Mouse (Mus musculus): ENCODE measurements around the gene Sun5. TPM values are rescaled to one million over a fixed set of nuclear protein-coding genes. Genes with fewer than 3 reads are reported as not detected.
A peak's percentile ranks its signal among the peaks of the same experiment; 100 is the strongest.
"Not testable (repeated sequence)": the region's sequence is repeated elsewhere in the genome, so short reads cannot be mapped to it uniquely, and the experiment has no call there.

Sun5 gene
- total RNA-seq (2021), result not detected
- long read RNA-seq, experiment 1, result 0 reads
- long read RNA-seq, experiment 2, result 0 reads

DNA sequence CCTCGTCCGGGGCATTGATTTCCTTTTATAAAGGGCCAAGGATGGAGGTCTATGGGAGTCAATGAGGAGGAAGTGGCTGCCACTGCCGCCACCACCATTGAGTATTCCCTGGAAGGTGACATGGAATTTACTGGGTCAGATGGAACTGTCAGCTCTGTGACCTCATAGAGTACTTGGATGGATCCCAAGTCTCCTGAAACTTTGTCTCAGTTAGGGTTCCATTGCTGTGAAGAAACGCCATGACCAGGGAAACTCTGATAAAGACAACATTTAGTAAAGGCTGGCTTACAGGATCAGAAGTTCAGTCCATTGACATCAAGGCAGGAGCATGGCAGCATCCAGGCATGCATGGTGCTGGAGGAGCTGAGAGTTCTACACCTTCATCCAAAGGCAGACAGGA is at the start of gene Sun5:
Sun5 (minus strand) TSS at position 101 of the 400 bp plus-strand sequence.
- DNase-seq (ENCODE audit: low spot score in 2 of 2), result no peak

GRCm38 (mm10) chr2:153917930-153918329 is 47.0 kb upstream of the Sun5 start, which contains the start of gene Bpifb3:
TSS of gene Bpifb3 (plus strand) at chr2:153918230.
- DNase-seq (ENCODE audit: low spot score in 2 of 2), result no peak

GRCm38 (mm10) chr2:153914151-153914550 is 43.3 kb upstream of the Sun5 start:
- DNase-seq (ENCODE audit: low spot score in 2 of 2), result peak; percentile 58 to 74

DNA sequence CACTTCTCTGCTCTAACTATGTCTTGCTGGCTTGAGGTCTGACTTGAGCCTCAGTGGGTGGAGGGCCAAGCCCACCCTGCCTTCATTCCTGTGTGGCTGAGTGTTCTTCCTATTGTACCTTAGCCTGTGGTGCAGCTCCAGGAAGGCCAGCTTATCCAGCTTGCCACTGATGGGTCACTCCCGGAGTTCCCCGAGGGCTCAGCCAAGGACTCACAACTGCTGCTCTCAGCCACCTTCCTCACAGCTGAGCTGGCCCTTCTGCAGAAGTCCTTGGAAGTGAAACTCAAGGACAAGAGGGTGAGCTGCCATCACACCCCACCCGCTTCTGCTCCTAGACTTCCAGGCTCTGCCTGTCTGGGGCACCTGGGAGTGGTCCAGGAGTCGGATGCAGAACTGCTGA is 35.7 kb upstream of the Sun5 start:
- DNase-seq (ENCODE audit: low spot score in 2 of 2), result peak in 1 of 2 experiments; percentile 34

GRCm38 (mm10) chr2:153902726-153903125 is 31.8 kb upstream of the Sun5 start:
- DNase-seq (ENCODE audit: low spot score in 2 of 2), result no peak

DNA sequence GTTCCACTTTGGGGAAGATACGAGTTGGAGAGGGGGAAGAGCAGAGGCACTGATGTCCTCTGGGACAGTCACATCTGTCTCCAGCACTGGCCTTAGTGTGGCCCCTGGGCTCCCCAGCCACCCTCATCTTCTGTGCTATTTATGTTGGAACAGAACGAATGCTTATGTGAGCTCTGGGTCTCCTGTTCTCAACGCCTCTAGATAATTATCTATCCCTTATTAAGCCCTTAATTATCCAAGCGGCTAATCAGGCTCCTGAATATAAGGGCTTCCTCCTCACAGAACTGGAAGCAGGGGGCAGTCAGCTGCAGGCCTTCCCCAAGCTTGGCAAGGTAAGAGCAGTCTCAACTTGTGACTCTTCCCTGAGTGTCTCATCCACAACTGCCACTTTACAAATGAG is 29.2 kb upstream of the Sun5 start, which contains the start of gene Bpifb6:
Bpifb6 (plus strand) TSS at position 301 of the 400 bp plus-strand sequence.
- no peak for DNase-seq (ENCODE audit: low spot score in 2 of 2)

DNA sequence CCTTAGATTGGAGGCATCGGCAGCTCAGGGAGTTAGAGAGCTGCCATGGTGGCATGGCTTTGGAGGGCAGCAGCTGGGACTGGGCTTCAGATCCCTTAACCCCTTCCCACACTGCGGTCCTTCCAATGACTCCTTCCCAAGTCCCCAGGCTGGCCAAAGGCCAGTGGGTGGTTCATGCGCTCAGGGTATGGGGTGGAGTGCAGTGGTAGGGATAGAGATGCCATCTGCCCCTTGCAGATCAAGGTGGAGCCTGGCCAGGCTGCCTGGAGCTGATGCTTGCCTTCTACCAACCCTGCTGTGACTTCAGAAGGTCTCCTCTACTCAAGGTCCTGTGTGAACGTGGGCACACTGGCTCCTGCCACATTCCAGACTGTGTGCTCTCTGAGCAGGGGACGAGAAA is 28.2 kb upstream of the Sun5 start:
- DNase-seq (ENCODE audit: low spot score in 2 of 2), result no peak

GRCm38 (mm10) chr2:153874745-153875144 is 3.9 kb upstream of the Sun5 start, which contains the start of gene Bpifb2:
TSS of gene Bpifb2 (plus strand) at chr2:153875045.
- no peak for DNase-seq (ENCODE audit: low spot score in 2 of 2)

- DNase-seq (ENCODE audit: low spot score in 2 of 2), result no peak
Observed at GRCm38 (mm10) chr2:153861960-153862359, 8.9 kb downstream of the Sun5 start.

DNA sequence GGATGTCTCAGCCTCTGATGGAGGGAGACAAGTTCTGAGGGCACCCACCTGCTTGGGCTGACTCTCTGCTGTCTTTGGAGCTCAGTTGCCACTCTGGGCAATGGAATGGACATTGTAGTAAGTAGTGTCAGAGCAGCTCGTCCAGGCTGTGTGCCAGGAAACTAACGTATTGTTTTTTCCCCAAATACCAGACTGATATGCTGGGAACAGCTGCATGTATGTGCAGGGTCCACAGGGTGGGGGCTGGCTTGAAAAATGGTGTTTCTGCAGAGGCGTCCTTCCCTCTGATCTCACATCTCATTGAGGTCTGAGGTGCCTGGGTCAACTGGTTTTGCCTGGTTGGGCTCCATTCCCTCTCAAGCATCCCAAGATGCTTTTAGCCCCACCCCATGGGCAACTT is 10.2 kb downstream of the Sun5 start:
- DNase-seq (ENCODE audit: low spot score in 2 of 2), result no peak

- no peak for DNase-seq (ENCODE audit: low spot score in 2 of 2)
Observed at GRCm38 (mm10) chr2:153860315-153860714, 10.6 kb downstream of the Sun5 start.

- no peak for DNase-seq (ENCODE audit: low spot score in 2 of 2)
Observed at GRCm38 (mm10) chr2:153859581-153859980, 11.3 kb downstream of the Sun5 start.

- DNase-seq (ENCODE audit: low spot score in 2 of 2), result no peak
Observed at GRCm38 (mm10) chr2:153853544-153853943, 17.3 kb downstream of the Sun5 start.

DNA sequence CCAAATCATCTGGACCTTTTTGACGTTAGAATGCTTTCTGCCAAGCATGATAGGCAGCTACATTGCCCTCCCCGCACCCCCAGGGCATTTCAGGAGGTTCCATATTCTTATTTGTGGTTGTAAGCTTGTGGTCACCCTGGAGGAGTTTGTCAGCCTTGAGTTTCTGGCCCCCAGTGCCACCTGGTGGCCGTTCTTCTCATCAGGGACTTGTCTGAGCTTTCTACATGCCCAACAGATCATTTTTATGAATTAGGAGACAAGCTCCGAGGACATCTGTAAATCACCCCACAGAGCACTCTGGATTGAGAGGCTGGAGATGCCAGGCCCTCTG is 19.9 kb downstream of the Sun5 start:
- peak; percentile 60 to 62 for DNase-seq (ENCODE audit: low spot score in 2 of 2)

GRCm38 (mm10) chr2:153850351-153851029 is 20.4 kb downstream of the Sun5 start:
- DNase-seq (ENCODE audit: low spot score in 2 of 2), result no peak

DNA sequence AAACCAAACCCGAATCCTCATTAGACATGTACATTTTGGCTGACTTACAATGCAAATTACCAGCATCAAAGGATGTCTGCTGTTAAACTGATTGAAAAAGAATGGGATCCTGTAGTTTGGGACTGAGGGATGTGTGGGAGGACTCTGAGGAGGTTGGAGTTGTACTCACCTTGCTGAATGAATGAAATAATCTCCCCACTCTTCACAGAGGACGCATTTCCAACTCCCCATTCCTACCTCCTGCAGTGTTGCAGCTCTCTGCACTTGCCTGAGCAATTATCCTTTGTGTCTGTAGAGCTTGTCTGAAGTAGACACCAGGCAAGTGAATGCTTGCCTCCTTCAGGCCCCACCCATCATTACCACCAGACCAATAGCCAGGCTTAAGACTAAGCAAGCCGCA is 22.5 kb downstream of the Sun5 start:
- DNase-seq (ENCODE audit: low spot score in 2 of 2), result no peak

- DNase-seq (ENCODE audit: low spot score in 2 of 2), result no peak
Observed at GRCm38 (mm10) chr2:153842854-153843253, 28.0 kb downstream of the Sun5 start.

GRCm38 (mm10) chr2:153833291-153833690 is 37.6 kb downstream of the Sun5 start:
- no peak for DNase-seq (ENCODE audit: low spot score in 2 of 2)

DNA sequence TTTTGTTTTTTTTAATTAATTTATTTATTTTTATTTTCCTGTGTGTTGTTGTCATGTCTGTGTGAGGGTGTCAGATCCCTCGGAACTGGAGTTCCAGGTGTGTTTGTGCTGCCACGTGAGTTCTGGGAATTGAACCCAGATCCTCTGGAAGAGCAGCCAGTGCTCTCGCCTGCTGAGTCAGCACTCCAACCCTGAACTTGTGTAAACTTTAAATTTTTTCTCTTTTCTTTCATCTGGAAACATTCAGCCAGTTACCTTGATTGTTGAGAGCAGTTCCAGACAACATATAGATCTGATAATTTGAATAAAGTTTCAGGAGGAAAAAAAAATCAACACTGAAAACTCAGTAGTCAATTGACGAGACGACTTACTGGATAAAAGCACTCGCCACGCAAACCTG is 42.2 kb downstream of the Sun5 start:
- no peak for DNase-seq (ENCODE audit: low spot score in 2 of 2)

GRCm38 (mm10) chr2:153827171-153827830 is 43.6 kb downstream of the Sun5 start:
- DNase-seq (ENCODE audit: low spot score in 2 of 2), result no peak

DNA sequence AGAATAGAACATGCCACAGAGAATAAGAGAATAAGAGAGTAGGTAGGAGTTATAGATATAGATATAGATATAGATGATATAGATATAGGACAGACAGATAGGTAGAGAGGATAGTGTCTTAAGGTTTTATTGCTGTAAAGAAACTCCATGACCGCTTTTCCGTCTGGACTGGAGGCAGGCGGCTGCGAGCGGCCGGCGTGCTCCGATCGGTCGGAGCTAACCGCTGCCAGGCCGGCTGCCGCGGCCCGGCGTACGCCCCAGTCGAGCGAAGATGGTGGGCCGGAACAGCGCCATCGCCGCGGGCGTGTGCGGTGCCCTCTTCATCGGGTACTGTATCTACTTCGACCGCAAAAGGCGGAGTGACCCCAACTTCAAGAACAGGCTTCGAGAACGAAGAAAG is 45.0 kb downstream of the Sun5 start:
- not testable (repeated sequence) for DNase-seq (ENCODE audit: low spot score in 2 of 2)

DNA sequence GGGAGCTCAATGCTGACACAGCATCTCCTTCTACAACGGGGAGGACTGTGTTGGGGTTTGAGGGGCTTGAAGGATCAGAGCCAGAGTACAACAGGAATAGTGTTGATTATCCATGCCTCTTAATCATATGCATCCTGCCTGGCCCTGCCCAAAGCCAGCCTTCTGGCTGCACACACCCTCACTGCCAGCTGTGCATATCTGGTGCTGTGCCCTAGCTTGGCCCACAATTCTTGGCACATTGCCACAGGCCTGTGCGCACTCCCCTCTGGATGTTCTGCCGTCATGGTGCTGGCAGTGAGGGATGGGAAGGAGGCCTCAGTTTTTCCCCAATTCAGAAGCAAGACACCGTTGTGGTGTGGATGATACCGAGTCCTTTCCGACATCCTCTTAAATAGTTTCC is 46.3 kb downstream of the Sun5 start:
- no peak for DNase-seq (ENCODE audit: low spot score in 2 of 2)

Data from adrenal gland, adult 18-20 months (tissue).